Mouse (Mus musculus) liver, embryonic 14.5 days (tissue): Measurements from ENCODE around the gene Vmn1r160. TPM values are rescaled to one million over a fixed set of nuclear protein-coding genes. Genes with fewer than 3 reads are reported as not detected.
"Not testable (repeated sequence)": the region's sequence is repeated elsewhere in the genome, so short reads cannot be mapped to it uniquely, and the experiment has no call there.

Experiments
- ATAC-seq: fragments of 200-750 bp; cut with Nextera tagmentation; 2 replicates; pipeline ENCODE4 v1.8.0; 2017; ENCODE audit warnings: moderate number of reproducible peaks, mild to moderate bottlenecking, moderate library complexity; ENCODE audit not compliant: insufficient read depth
- DNase-seq, 3 experiments: peaks; one replicate each; pipeline ENCODE4 v3.0.0-alpha.2; 2012 to 2013; ENCODE audit warnings: low read depth in 3 of 3, low spot score in 3 of 3
- H3K27ac ChIP-seq: fragments of 300-500 bp; sonication (generic); 2 replicates; pipeline ENCODE4 v1.5.1; 2014; ENCODE audit warnings: moderate library complexity, mild to moderate bottlenecking, control low read depth, inconsistent platforms
- H3K27me3 ChIP-seq: fragments of 300-500 bp; sonication (generic); 2 replicates; pipeline ENCODE4 v1.6.1; 2014; ENCODE audit warnings: mild to moderate bottlenecking, low read length, moderate library complexity; ENCODE audit not compliant: control insufficient read depth, insufficient read depth
- H3K36me3 ChIP-seq: fragments of 300-500 bp; sonication (generic); replicated peaks from 2 replicates; pipeline ENCODE4 v1.6.1; 2014; ENCODE audit warnings: low read depth; ENCODE audit not compliant: control insufficient read depth, insufficient read depth
- H3K4me1 ChIP-seq, 2 experiments: fragments of 200-500 bp in 1 of 2; fragments of 300-500 bp in 1 of 2; sonication (generic) in 1 of 2; replicated peaks; 2 replicates each; pipeline ENCODE4 v1.6.1; 2012 to 2014; ENCODE audit warnings: antibody characterized with exemption in 1 of 2, inconsistent platforms in 1 of 2, low read length in 1 of 2; ENCODE audit not compliant: control insufficient read depth in 2 of 2, insufficient read depth in 2 of 2
- H3K4me2 ChIP-seq: fragments of 300-500 bp; sonication (generic); 2 replicates; pipeline ENCODE4 v1.6.1; 2014; ENCODE audit warnings: low read depth, mild to moderate bottlenecking, control low read depth, moderate library complexity
- H3K4me3 ChIP-seq, 2 experiments: fragments of 200-500 bp in 1 of 2; fragments of 300-500 bp in 1 of 2; sonication (generic) in 1 of 2; 2 replicates each; pipeline ENCODE4 v1.5.1; 2012 to 2014; ENCODE audit warnings: low read depth in 2 of 2, low read length in 2 of 2, mild to moderate bottlenecking in 2 of 2, control low read depth in 1 of 2, inconsistent platforms in 1 of 2, moderate library complexity in 1 of 2; ENCODE audit not compliant: insufficient read depth in 1 of 2
- H3K9ac ChIP-seq: fragments of 300-500 bp; sonication (generic); replicated peaks from 2 replicates; pipeline ENCODE4 v1.6.1; 2014; ENCODE audit warnings: mild to moderate bottlenecking, control low read depth, moderate library complexity
- H3K9me3 ChIP-seq: fragments of 300-500 bp; sonication (generic); 2 replicates; pipeline ENCODE4 v1.6.1; 2016; ENCODE audit warnings: low read length, mixed read lengths; ENCODE audit not compliant: control insufficient read depth
- WGBS: fragments of 180-500 bp; shearing (Covaris S2); extraction: QIAGEN DNeasy Blood & Tissue Kit; methylation state at CpG from one replicate; pipeline ENCODE4 v1.1.7; 2014; ENCODE audit not compliant: insufficient replicate concordance; 5-methylcytosine and 5-hydroxymethylcytosine counted together
- polyA plus RNA-seq, 2 experiments: library from polyadenylated mRNA; depleted of rRNA in 1 of 2; stranded (reverse) in 1 of 2; unstranded in 1 of 2; fragments of >200 nt; fragmentation: Nextera tagmentation in 1 of 2; extraction: Ambion mirVana in 1 of 2; gene quantifications; 2 replicates each; pipeline versions ENCODE4 v1.2.1 to v1.2.3; 2012 to 2014

The Vmn1r160 gene
- polyA plus RNA-seq (2012; rRNA removed): not detected in 2 replicates
- not detected in 2 replicates for polyA plus RNA-seq (2014; fragmentation: Nextera tagmentation; extraction: Ambion mirVana)

DNA sequence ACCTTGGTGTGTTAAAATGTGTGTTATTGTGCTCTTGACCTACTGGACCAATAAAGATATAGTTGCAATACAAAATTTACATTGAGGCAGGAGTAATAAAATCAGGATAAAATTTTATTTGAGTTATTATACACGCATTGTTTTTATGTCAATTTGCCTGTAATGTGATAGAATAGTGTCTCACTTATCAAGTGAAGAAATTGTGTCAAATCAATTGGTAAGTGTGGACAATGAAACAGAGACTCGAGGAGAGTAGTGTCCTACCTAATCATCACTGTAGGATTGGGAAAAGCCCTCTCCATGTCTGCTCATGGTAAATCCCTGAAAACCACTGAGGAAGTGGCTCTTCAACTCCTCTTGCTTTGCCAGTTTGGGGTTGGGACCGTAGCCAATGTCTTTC, at the start of gene Vmn1r160:
Gene Vmn1r160 (plus strand): TSS at position 301 of the 400 bp plus-strand sequence.
- H3K4me1 ChIP-seq, DNase-seq, H3K27ac ChIP-seq, ATAC-seq, H3K4me2 ChIP-seq, H3K9ac ChIP-seq, H3K4me3 ChIP-seq, H3K27me3 ChIP-seq, H3K36me3 ChIP-seq, H3K9me3 ChIP-seq: not testable (repeated sequence)
- 16% methylated on average over 1 of the region's 3 CpGs for WGBS

DNA sequence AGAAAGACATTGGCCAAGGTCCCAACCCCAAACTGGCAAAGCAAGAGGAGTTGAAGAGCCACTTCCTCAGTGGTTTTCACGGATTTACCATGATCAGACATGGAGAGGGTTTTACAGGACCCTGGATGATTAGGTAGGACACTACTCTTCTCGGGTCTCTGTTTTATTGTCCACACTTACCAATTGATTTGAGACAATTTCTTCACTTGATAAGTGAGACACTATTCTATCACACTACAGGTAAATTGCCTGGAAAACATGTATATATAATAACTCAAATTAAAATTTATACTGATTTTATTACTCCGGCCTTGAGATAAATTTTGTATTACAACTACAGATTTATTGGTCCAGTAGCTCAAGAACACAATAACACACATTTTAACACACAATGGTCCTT, 27.5 kb upstream of the Vmn1r160 start, which contains the start of gene Vmn1r159:
Gene Vmn1r159 (minus strand): TSS at position 101 of the 400 bp plus-strand sequence.
- H3K27me3 ChIP-seq, H3K4me2 ChIP-seq, H3K4me1 ChIP-seq, H3K9ac ChIP-seq, H3K4me3 ChIP-seq, H3K27ac ChIP-seq, DNase-seq, H3K9me3 ChIP-seq, ATAC-seq, H3K36me3 ChIP-seq: not testable (repeated sequence)
- WGBS: 37% methylated on average over 2 of the region's 3 CpGs

Other genes starting within 250 kb of the Vmn1r160 start
- gene Vmn1r155, start 213.2 kb upstream of the Vmn1r160 start, polyA plus RNA-seq (2012; rRNA removed): not detected in 2 replicates
- not detected in 2 replicates for gene Vmn1r155, start 213.2 kb upstream of the Vmn1r160 start, polyA plus RNA-seq (2014; fragmentation: Nextera tagmentation; extraction: Ambion mirVana)
- not detected in 2 replicates for gene Gm8693, start 178.9 kb upstream of the Vmn1r160 start, polyA plus RNA-seq (2012; rRNA removed)
- not detected in 2 replicates for gene Gm8693, start 178.9 kb upstream of the Vmn1r160 start, polyA plus RNA-seq (2014; fragmentation: Nextera tagmentation; extraction: Ambion mirVana)
- not detected in 2 replicates for gene Gm4567, start 151.5 kb upstream of the Vmn1r160 start, polyA plus RNA-seq (2012; rRNA removed)
- gene Gm4567, start 151.5 kb upstream of the Vmn1r160 start, polyA plus RNA-seq (2014; fragmentation: Nextera tagmentation; extraction: Ambion mirVana): not detected in 2 replicates
- not detected in 2 replicates for gene Vmn1r157, start 109.5 kb upstream of the Vmn1r160 start, polyA plus RNA-seq (2012; rRNA removed)
- gene Vmn1r157, start 109.5 kb upstream of the Vmn1r160 start, polyA plus RNA-seq (2014; fragmentation: Nextera tagmentation; extraction: Ambion mirVana): not detected in 2 replicates
- not detected in 2 replicates for gene Vmn1r158, start 80.4 kb upstream of the Vmn1r160 start, polyA plus RNA-seq (2012; rRNA removed)
- gene Vmn1r158, start 80.4 kb upstream of the Vmn1r160 start, polyA plus RNA-seq (2014; fragmentation: Nextera tagmentation; extraction: Ambion mirVana): not detected in 2 replicates
- not detected in 2 replicates for gene Vmn1r159, start 27.6 kb upstream of the Vmn1r160 start, polyA plus RNA-seq (2012; rRNA removed)
- gene Vmn1r159, start 27.6 kb upstream of the Vmn1r160 start, polyA plus RNA-seq (2014; fragmentation: Nextera tagmentation; extraction: Ambion mirVana): not detected in 2 replicates
- gene Gm4214, start 113.4 kb downstream of the Vmn1r160 start, polyA plus RNA-seq (2012; rRNA removed): not detected in 2 replicates
- gene Gm4214, start 113.4 kb downstream of the Vmn1r160 start, polyA plus RNA-seq (2014; fragmentation: Nextera tagmentation; extraction: Ambion mirVana): not detected in 2 replicates
- not detected in 2 replicates for gene Gm4216, start 148.7 kb downstream of the Vmn1r160 start, polyA plus RNA-seq (2012; rRNA removed)
- not detected in 2 replicates for gene Gm4216, start 148.7 kb downstream of the Vmn1r160 start, polyA plus RNA-seq (2014; fragmentation: Nextera tagmentation; extraction: Ambion mirVana)
- not detected in 2 replicates for gene Vmn1r163, start 184.3 kb downstream of the Vmn1r160 start, polyA plus RNA-seq (2012; rRNA removed)
- not detected in 2 replicates for gene Vmn1r163, start 184.3 kb downstream of the Vmn1r160 start, polyA plus RNA-seq (2014; fragmentation: Nextera tagmentation; extraction: Ambion mirVana)
- not detected in 2 replicates for gene Gm8720, start 196.2 kb downstream of the Vmn1r160 start, polyA plus RNA-seq (2012; rRNA removed)
- gene Gm8720, start 196.2 kb downstream of the Vmn1r160 start, polyA plus RNA-seq (2014; fragmentation: Nextera tagmentation; extraction: Ambion mirVana): not detected in 2 replicates